Mouse (Mus musculus) cerebellum, adult 9-11 months (tissue): Measurements from ENCODE around the gene Plxna3.

Source experiments
- DNase-seq: peaks from one replicate; pipeline ENCODE4 v3.0.0; 2022

Gene Plxna3

GRCm38 (mm10) chrX:74368209-74368909 lies 39.5 kb downstream of the Plxna3 start:
- DNase-seq, result peak; percentile 77

GRCm38 (mm10) chrX:74372888-74373549 lies 44.2 kb downstream of the Plxna3 start, which contains the start of the genes Ubl4a and Slc10a3:
Ubl4a (minus strand) TSS chrX:74373218.
Slc10a3 (minus strand) TSS chrX:74373349.
- peak; percentile 85 for DNase-seq

- no peak for DNase-seq
These were observed 55.6 kb downstream of the Plxna3 start for GRCm38 (mm10) chrX:74384451-74384850.

- no peak for DNase-seq
These were observed 59.3 kb downstream of the Plxna3 start for GRCm38 (mm10) chrX:74388153-74388552.

GRCm38 (mm10) chrX:74392535-74393443 lies 63.9 kb downstream of the Plxna3 start, which contains the start of the genes Fam3a and Ikbkg:
Fam3a (minus strand) TSS chrX:74393272.
Ikbkg (plus strand) TSS chrX:74393290.
- DNase-seq, result peak; percentile 88
